Mouse (Mus musculus): ENCODE data around the gene Snapin. TPM values are rescaled to one million over a fixed set of nuclear protein-coding genes. Genes with fewer than 3 reads are reported as not detected.

Gene Snapin
- polyA plus RNA-seq, 1 experiment from 2014 or later, result 104 TPM

GRCm38 (mm10) chr3:90446389-90447122, 44.3 kb downstream of the Snapin start:
- TF ChIP-seq CTCF (IDR thresholded peaks at IDR 0.05), result no peak
- ChIA-PET CTCF (interaction anchor here (2.3 to 4.2 kb wide), 2 partner anchors 9 to 11 kb away, joined by 11 to 13 read pairs; no protein-coding TSS in a partner anchor), POLR2A (interaction anchor here (1.0 kb wide), 1 partner anchor 12 kb away, joined by 3 read pairs; no protein-coding TSS in a partner anchor)

GRCm38 (mm10) chr3:90445417-90446200, 45.2 kb downstream of the Snapin start:
- POLR2A ChIA-PET, result no interaction called here
- in situ Hi-C loops (cut with MboI; ENCODE audit: low pct_unique_long_range_greater_than_20kb), result no loop called here
- no peaks in the 10 kb centered on the region for H3K27me3 ChIP-seq
- no peak for DNase-seq (ENCODE audit: low read depth, low spot score)
- ATAC-seq, result no peak
- no peak for TF ChIP-seq CTCF (IDR thresholded peaks at IDR 0.05)
- CTCF ChIA-PET, result interaction anchor here (2.3 to 4.2 kb wide), 2 partner anchors 8 to 12 kb away, joined by 11 to 13 read pairs; no protein-coding TSS in a partner anchor

More at GRCm38 (mm10) chr3:90446389-90447122, 44.3 kb downstream of the Snapin start:
- in situ Hi-C loops (cut with MboI; ENCODE audit: low pct_unique_long_range_greater_than_20kb), result no loop called here
- DNase-seq (ENCODE audit: low read depth, low spot score), result no peak
- no peak for ATAC-seq
- no peaks in the 10 kb centered on the region for H3K27me3 ChIP-seq

GRCm38 (mm10) chr3:90443977-90444376, 46.9 kb downstream of the Snapin start:
- ATAC-seq (no peak), DNase-seq (ENCODE audit: low read depth, low spot score) (no peak)
- in situ Hi-C loops (cut with MboI; ENCODE audit: low pct_unique_long_range_greater_than_20kb), result no loop called here
- CTCF ChIA-PET, result no interaction called here
- POLR2A ChIA-PET, result no interaction called here
- TF ChIP-seq CTCF (IDR thresholded peaks at IDR 0.05), result no peak
- no peaks in the 10 kb centered on the region for H3K27me3 ChIP-seq

- no peaks in the 10 kb centered on the region for H3K27me3 ChIP-seq
- in situ Hi-C loops (cut with MboI; ENCODE audit: low pct_unique_long_range_greater_than_20kb), result no loop called here
- ChIA-PET POLR2A (no interaction called here), CTCF (interaction anchor here (0.7 kb wide), 1 partner anchor 20 kb away, joined by 3 read pairs; no protein-coding TSS in a partner anchor)
- ATAC-seq (no peak), DNase-seq (ENCODE audit: low read depth, low spot score) (no peak)
- TF ChIP-seq CTCF (IDR thresholded peaks at IDR 0.05), result no peak
These were observed 50.1 kb downstream of the Snapin start for GRCm38 (mm10) chr3:90440756-90441155.

Other genes starting within 250 kb of the Snapin start
- 1.1 TPM for gene Creb3l4, start 247.5 kb downstream of the Snapin start, polyA plus RNA-seq (2021)
- 243 TPM for gene Slc39a1, start 242.9 kb downstream of the Snapin start, polyA plus RNA-seq (2021)
- gene Crtc2, start 236.9 kb downstream of the Snapin start, polyA plus RNA-seq (2021), result 77.0 TPM
- gene Dennd4b, start 225.8 kb downstream of the Snapin start, polyA plus RNA-seq (2021), result 14.1 TPM
- gene Gatad2b, start 197.9 kb downstream of the Snapin start, polyA plus RNA-seq (2021), result 40.8 TPM
- 2.9 TPM for gene Slc27a3, start 101.1 kb downstream of the Snapin start, polyA plus RNA-seq (2021)
- gene Ints3, start 57.4 kb downstream of the Snapin start, polyA plus RNA-seq (2021), result 77.8 TPM
- gene Npr1, start 25.2 kb downstream of the Snapin start, polyA plus RNA-seq (2021), result 5.3 TPM
- gene Ilf2, start 14.9 kb downstream of the Snapin start, polyA plus RNA-seq (2021), result 129 TPM
- 145 TPM for gene Chtop, start 18.5 kb upstream of the Snapin start, polyA plus RNA-seq (2021)
- 190 TPM for gene S100a1, start 23.4 kb upstream of the Snapin start, polyA plus RNA-seq (2021)
- gene S100a13, start 23.4 kb upstream of the Snapin start, polyA plus RNA-seq (2021), result 54.3 TPM
- gene S100a14, start 35.8 kb upstream of the Snapin start, polyA plus RNA-seq (2021), result 0.19 TPM
- gene S100a16, start 46.2 kb upstream of the Snapin start, polyA plus RNA-seq (2021), result 164 TPM
- 7.0 TPM for gene S100a3, start 69.5 kb upstream of the Snapin start, polyA plus RNA-seq (2021)
- not detected for gene S100a2, start 99.2 kb upstream of the Snapin start, polyA plus RNA-seq (2021)
- not detected for gene Gm42674, start 110.9 kb upstream of the Snapin start, polyA plus RNA-seq (2021)
- gene S100a4, start 112.7 kb upstream of the Snapin start, polyA plus RNA-seq (2021), result 44.0 TPM
- gene S100a5, start 117.5 kb upstream of the Snapin start, polyA plus RNA-seq (2021), result not detected
- 10,815 TPM for gene S100a6, start 121.8 kb upstream of the Snapin start, polyA plus RNA-seq (2021)
- gene S100a7a, start 163.0 kb upstream of the Snapin start, polyA plus RNA-seq (2021), result 4.9 TPM
- not detected for gene S100a8, start 177.9 kb upstream of the Snapin start, polyA plus RNA-seq (2021)
- not detected for gene S100a9, start 204.7 kb upstream of the Snapin start, polyA plus RNA-seq (2021)
- gene Pglyrp4, start 235.9 kb upstream of the Snapin start, polyA plus RNA-seq (2021), result 0.04 TPM

Data from Patski (cell line).